Mouse (Mus musculus) megakaryocyte, embryonic 14.5 days (primary cell): ENCODE data around the gene Siglech.

Experiments used
- FLI1 ChIP-seq: IDR thresholded peaks from 2 replicates; pipeline ENCODE4 v1.6.1; 2012; ENCODE audit warnings: low read length, inconsistent platforms, mixed read lengths
- GATA1 ChIP-seq: IDR thresholded peaks from 3 replicates; pipeline ENCODE4 v1.6.1; 2012; ENCODE audit warnings: mixed read lengths, low read length, inconsistent platforms, borderline replicate concordance

DNA sequence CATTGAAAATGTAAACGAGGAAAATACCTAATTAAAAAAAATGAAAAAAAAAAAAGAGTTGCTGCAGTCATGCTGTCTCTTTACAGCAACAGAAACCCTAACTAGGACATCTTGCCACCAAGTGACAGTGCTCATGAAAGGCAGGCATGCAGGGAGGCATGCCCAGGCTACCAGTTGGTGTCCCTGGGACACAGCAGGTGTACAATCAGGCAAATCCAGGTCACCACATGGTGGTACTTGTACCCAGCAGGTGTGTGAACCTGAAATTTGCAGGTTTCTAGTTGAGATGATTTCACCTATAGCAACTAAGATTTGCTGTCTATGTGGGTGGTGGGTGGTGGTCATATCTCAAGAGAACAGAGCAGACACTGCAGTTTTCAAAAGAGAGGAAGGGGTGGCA, 39.1 kb upstream of the Siglech start:
- TF ChIP-seq GATA1 (no peak), FLI1 (no peak)
